In genomic region chr17:29264760-29265159, GRCm38 (mm10) we compare ENCODE assay signal across 8 mouse cellular contexts. TPM values are rescaled to one million over a fixed set of nuclear protein-coding genes. Genes with fewer than 3 reads are reported as not detected.
DNase-seq lines count a peak whose midpoint lies in the region; ATAC-seq and TF ChIP-seq lines count a peak whose summit lies in the region.

No protein-coding gene starts in this region.

- H3K4me3 ChIP-seq in kidney, embryonic 16.5 days (ENCODE audit: low read length), result peak overlapping the region; percentile 93
- 0 out of 2 replicates have a peak overlapping the region, but pooled peaks have one; percentile 70 for H3K4me3 ChIP-seq in cortical plate, adult 2 months (ENCODE audit: insufficient read depth, low read length)
- no peak overlapping the region for H3K4me3 ChIP-seq in intestine, embryonic 15.5 days (replicated peaks)

- H3K9ac ChIP-seq in kidney, embryonic 16.5 days (replicated peaks; ENCODE audit: low read length), result peak overlapping the region; percentile 92
- H3K9ac ChIP-seq in intestine, embryonic 15.5 days, result peak overlapping the region; percentile 81

- no peaks in the 10 kb centered on the region for H3K9me3 ChIP-seq in kidney, embryonic 16.5 days (ENCODE audit: low read length)
- H3K9me3 ChIP-seq in intestine, embryonic 15.5 days, result no peaks in the 10 kb centered on the region

- no peak for DNase-seq in kidney, adult 18-20 months
- peak; percentile 57 for DNase-seq in naive thymus-derived CD4-positive, alpha-beta T cell, adult 2 months (ENCODE audit: low read depth)
- no peak for DNase-seq in adrenal gland, postnatal 36 days
- no peak for DNase-seq in retina, postnatal 1 day
- no peak for DNase-seq in gastrocnemius, postnatal 25 days

- WGBS in kidney, embryonic 16.5 days, result 79% methylated on average over 5 of the region's 5 CpGs
- WGBS in intestine, embryonic 15.5 days, result 79% methylated on average over 5 of the region's 5 CpGs

- peaks cover 13% of the 10 kb centered on the region for H3K36me3 ChIP-seq in kidney, embryonic 16.5 days (ENCODE audit: insufficient read depth, low read length)
- 0 out of 2 replicates have a peak, but pooled peaks cover 4% of the 10 kb centered on the region for H3K36me3 ChIP-seq in intestine, embryonic 15.5 days

- no peak for TF ChIP-seq CTCF in cortical plate, adult 2 months (IDR thresholded peaks at IDR 0.05; ENCODE audit: extremely low read depth, insufficient read depth, low read length)

- ATAC-seq in kidney, embryonic 16.5 days (ENCODE audit: low FRiP score, low TSS enrichment), result no peak
- no peak for ATAC-seq in intestine, embryonic 15.5 days

- TF ChIP-seq POLR2A in cortical plate, adult 2 months (IDR thresholded peaks at IDR 0.05; ENCODE audit: extremely low read depth, insufficient read depth, low read length), result no peak

- peak overlapping the region; percentile 100 for H3K27ac ChIP-seq in kidney, embryonic 16.5 days (ENCODE audit: low read length)
- no peak overlapping the region for H3K27ac ChIP-seq in cortical plate, adult 2 months (ENCODE audit: insufficient read depth, low read length)
- H3K27ac ChIP-seq in intestine, embryonic 15.5 days, result peak overlapping the region; percentile 99

- peak overlapping the region; percentile 84; the same call in 1 of the 2 replicates for H3K4me2 ChIP-seq in kidney, embryonic 16.5 days (replicated peaks; ENCODE audit: low read depth, low read length)
- H3K4me2 ChIP-seq in intestine, embryonic 15.5 days (replicated peaks), result peak overlapping the region; percentile 74

- H3K27me3 ChIP-seq in kidney, embryonic 16.5 days (ENCODE audit: insufficient read depth, low read length), result no peaks in the 10 kb centered on the region
- no peaks in the 10 kb centered on the region for H3K27me3 ChIP-seq in intestine, embryonic 15.5 days (replicated peaks)

- peaks cover 43% of the 10 kb centered on the region for H3K4me1 ChIP-seq in kidney, embryonic 16.5 days (ENCODE audit: insufficient read depth, low read length)
- H3K4me1 ChIP-seq in cortical plate, adult 2 months (ENCODE audit: control insufficient read depth, insufficient read depth, low read length), result peaks cover 2% of the 10 kb centered on the region; the same call in 1 of the 2 replicates
- peaks cover 29% of the 10 kb centered on the region for H3K4me1 ChIP-seq in intestine, embryonic 15.5 days (replicated peaks)

RNA-seq across cellular contexts. Expression of gene Ppil1, which starts 0.8 kb away (rescaled TPM):
- 167 and 186 TPM in 2 replicates for polyA plus RNA-seq in kidney, embryonic 16.5 days (2015; fragmentation: Nextera tagmentation; extraction: Ambion mirVana)
- polyA plus RNA-seq in cortical plate, adult 2 months (2012; rRNA removed), result 22.3 and 23.5 TPM in 2 replicates
- polyA plus RNA-seq in intestine, embryonic 15.5 days (2015; fragmentation: Nextera tagmentation; extraction: Ambion mirVana), result 154 and 157 TPM in 2 replicates
- 10 to 100 TPM; 20.4 to 25.3 TPM for total RNA-seq in adrenal gland, postnatal 36 days (2021)
- 1 to 10 TPM; 7.8 TPM for total RNA-seq in gastrocnemius, postnatal 25 days (2021)

RNA-seq across cellular contexts. Expression of gene BC004004, which starts 3.8 kb away (rescaled TPM):
- polyA plus RNA-seq in kidney, embryonic 16.5 days (2015; fragmentation: Nextera tagmentation; extraction: Ambion mirVana), result 85.6 TPM in 2 replicates
- polyA plus RNA-seq in cortical plate, adult 2 months (2012; rRNA removed), result 83.8 and 92.1 TPM in 2 replicates
- 78.3 and 83.5 TPM in 2 replicates for polyA plus RNA-seq in intestine, embryonic 15.5 days (2015; fragmentation: Nextera tagmentation; extraction: Ambion mirVana)
- total RNA-seq in adrenal gland, postnatal 36 days (2021), result 100 to 1,000 TPM; 112 to 130 TPM
- 100 to 1,000 TPM; 102 to 122 TPM for total RNA-seq in gastrocnemius, postnatal 25 days (2021)

RNA-seq across cellular contexts. Expression of gene Cpne5, which starts 26.8 kb away (rescaled TPM):
- 8.2 and 10.0 TPM in 2 replicates for polyA plus RNA-seq in kidney, embryonic 16.5 days (2015; fragmentation: Nextera tagmentation; extraction: Ambion mirVana)
- polyA plus RNA-seq in cortical plate, adult 2 months (2012; rRNA removed), result 91.3 and 107 TPM in 2 replicates
- 7.5 and 8.3 TPM in 2 replicates for polyA plus RNA-seq in intestine, embryonic 15.5 days (2015; fragmentation: Nextera tagmentation; extraction: Ambion mirVana)
- under 1 TPM; 0.17 to 0.76 TPM for total RNA-seq in adrenal gland, postnatal 36 days (2021)
- total RNA-seq in gastrocnemius, postnatal 25 days (2021), result under 1 TPM in 1 of 2 experiments, not detected in 1; 0.13 TPM

RNA-seq across cellular contexts. Expression of gene Pi16, which starts 52.7 kb away (rescaled TPM):
- 2.4 and 3.1 TPM in 2 replicates for polyA plus RNA-seq in kidney, embryonic 16.5 days (2015; fragmentation: Nextera tagmentation; extraction: Ambion mirVana)
- 0.36 and 0.67 TPM in 2 replicates for polyA plus RNA-seq in cortical plate, adult 2 months (2012; rRNA removed)
- 0.72 and 0.98 TPM in 2 replicates for polyA plus RNA-seq in intestine, embryonic 15.5 days (2015; fragmentation: Nextera tagmentation; extraction: Ambion mirVana)
- 10 to 100 TPM; 29.3 to 50.8 TPM for total RNA-seq in adrenal gland, postnatal 36 days (2021)
- total RNA-seq in gastrocnemius, postnatal 25 days (2021), result 10 to 100 TPM; 27.9 to 47.2 TPM
